Mouse (Mus musculus): ENCODE measurements at regions not wholly inside any gene's neighbourhood (a gene's known extent, or its start where the extent isn't known, plus 50 kb on each side); places are given as distances from the start of the nearest gene placed in this dataset.

DNA sequence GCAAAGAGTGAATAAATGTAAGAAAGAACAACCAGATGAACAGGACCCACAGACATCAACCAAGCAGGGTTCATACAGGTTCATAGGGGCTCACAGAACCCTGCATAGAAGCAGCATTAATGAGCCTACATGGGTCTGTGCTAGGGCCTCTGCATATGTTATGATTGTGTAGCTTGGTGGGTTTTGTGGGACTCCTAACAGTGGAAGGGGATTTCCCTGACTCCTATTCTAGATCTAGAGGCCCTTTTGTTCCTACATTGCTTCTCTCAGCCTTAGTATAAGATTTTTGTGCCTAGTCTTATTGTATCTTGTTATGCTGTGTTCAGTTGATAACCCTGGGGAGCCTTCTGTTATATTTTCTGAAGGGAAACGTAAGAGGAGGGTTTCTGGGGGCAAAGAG lies 481.7 kb upstream of the Adam24 start:
- ATAC-seq (ENCODE audit: low FRiP score): no peak
- Histone ChIP-seq H3K9ac (no peak overlapping the region), H3K4me3 (no peak overlapping the region), H3K27ac (no peak overlapping the region), H3K4me2 (replicated peaks) (no peak overlapping the region), H3K36me3 (no peaks in the 10 kb centered on the region), H3K4me1 (no peaks in the 10 kb centered on the region), H3K9me3 (replicated peaks) (no peaks in the 10 kb centered on the region), H3K27me3 (no peaks in the 10 kb centered on the region)
- 35% methylated on average over 1 of the region's 1 CpGs for WGBS

DNA sequence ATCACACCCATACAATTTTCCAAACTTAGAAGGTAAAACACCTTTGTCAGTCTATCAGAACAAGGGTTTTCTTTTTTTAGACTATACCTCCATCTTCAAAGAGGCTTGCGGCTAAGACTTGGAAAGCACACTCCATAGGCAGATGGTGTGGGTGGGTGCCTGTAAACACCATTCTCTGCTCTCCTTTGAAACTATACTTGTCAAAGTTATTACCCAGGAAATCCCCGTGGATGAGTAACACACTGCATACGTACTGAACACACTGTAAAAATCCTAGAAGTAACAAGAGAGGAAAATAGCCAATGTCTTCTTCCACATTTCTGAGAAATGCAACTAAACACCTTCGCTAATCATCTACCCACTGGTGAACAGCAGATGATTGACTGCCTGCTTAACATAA lies 464.0 kb upstream of the Adam24 start:
- Histone ChIP-seq H3K9me3 (replicated peaks) (no peaks in the 10 kb centered on the region), H3K4me1 (no peaks in the 10 kb centered on the region), H3K27me3 (no peaks in the 10 kb centered on the region), H3K27ac (no peak overlapping the region), H3K4me3 (no peak overlapping the region), H3K9ac (no peak overlapping the region), H3K4me2 (replicated peaks) (no peak overlapping the region), H3K36me3 (no peaks in the 10 kb centered on the region)
- ATAC-seq (ENCODE audit: low FRiP score): no peak
- 96% methylated on average over 4 of the region's 4 CpGs for WGBS

DNA sequence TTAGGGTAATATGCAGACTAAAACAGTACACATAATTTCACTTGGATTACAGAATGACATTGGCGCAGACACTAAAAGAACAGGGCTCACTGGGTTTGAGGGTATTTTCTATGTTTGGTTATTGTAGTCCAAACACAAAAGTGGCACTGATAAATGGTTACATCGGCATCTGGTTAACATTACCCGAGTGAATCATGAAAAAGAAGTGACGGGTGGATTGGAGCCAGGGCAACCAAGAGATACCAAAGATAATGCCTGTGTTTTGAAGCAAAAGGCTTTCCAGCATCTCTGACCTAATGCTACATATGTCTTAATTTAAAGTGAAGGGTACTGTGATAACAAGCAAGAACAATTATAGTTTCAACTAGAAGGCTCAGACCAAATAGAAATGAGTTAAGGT lies 451.4 kb upstream of the Adam24 start:
- Histone ChIP-seq H3K27me3 (no peaks in the 10 kb centered on the region), H3K36me3 (no peaks in the 10 kb centered on the region), H3K9me3 (replicated peaks) (no peaks in the 10 kb centered on the region), H3K4me1 (no peaks in the 10 kb centered on the region), H3K4me3 (no peak overlapping the region), H3K9ac (no peak overlapping the region), H3K27ac (no peak overlapping the region), H3K4me2 (replicated peaks) (no peak overlapping the region)
- 76% methylated on average over 4 of the region's 4 CpGs for WGBS
- ATAC-seq (ENCODE audit: low FRiP score): no peak

DNA sequence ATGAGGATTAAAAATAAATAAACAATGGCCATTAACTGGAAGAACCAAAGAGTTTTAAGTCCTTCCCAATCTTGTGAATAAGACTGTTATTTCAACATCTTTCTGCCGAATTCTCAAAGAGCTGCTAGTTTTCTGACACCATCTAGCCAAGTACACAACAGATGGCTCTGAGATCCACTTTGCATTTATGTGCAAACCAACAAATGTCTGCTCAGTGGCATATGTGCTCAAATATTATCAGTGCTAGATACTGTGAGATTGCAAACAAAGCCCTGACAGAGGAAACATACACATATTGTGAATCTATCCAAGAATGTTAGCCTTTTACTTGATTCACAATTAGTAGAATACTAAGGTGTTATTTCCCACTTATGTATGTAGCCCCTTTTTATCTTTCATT lies 447.6 kb upstream of the Adam24 start:
- Histone ChIP-seq H3K9ac (no peak overlapping the region), H3K27me3 (no peaks in the 10 kb centered on the region), H3K4me3 (no peak overlapping the region), H3K4me2 (replicated peaks) (no peak overlapping the region), H3K27ac (no peak overlapping the region), H3K9me3 (replicated peaks) (no peaks in the 10 kb centered on the region), H3K4me1 (no peaks in the 10 kb centered on the region), H3K36me3 (no peaks in the 10 kb centered on the region)
- no peak for ATAC-seq (ENCODE audit: low FRiP score)
- WGBS: 83% methylated on average over 1 of the region's 1 CpGs
